Mouse (Mus musculus): ENCODE results near the gene Cnot1. TPM values are rescaled to one million over a fixed set of nuclear protein-coding genes. Genes with fewer than 3 reads are reported as not detected.
"Not testable (repeated sequence)": the region's sequence is repeated elsewhere in the genome, so short reads cannot be mapped to it uniquely, and the experiment has no call there.

Gene Cnot1
- 100 to 1,000 TPM; 152 to 174 TPM for total RNA-seq (2021)

- peak; percentile 97 for DNase-seq
Observed at GRCm38 (mm10) chr8:95807331-95807843, at the start of gene Cnot1. Cnot1 (minus strand) TSS chr8:95807464.

GRCm38 (mm10) chr8:95854174-95854573 lies 46.9 kb upstream of the Cnot1 start:
- no peak for DNase-seq

- DNase-seq: peak; percentile 70
Observed at GRCm38 (mm10) chr8:95853102-95853843, 46.0 kb upstream of the Cnot1 start, which contains the start of gene Slc38a7. Slc38a7 (minus strand) TSS chr8:95853539.

- peak; percentile 23 for DNase-seq
Observed at GRCm38 (mm10) chr8:95852290-95852689, 45.0 kb upstream of the Cnot1 start.

GRCm38 (mm10) chr8:95850326-95850725 lies 43.1 kb upstream of the Cnot1 start:
- no peak for DNase-seq

GRCm38 (mm10) chr8:95848734-95849464 lies 41.6 kb upstream of the Cnot1 start:
- no peak for DNase-seq

- DNase-seq: no peak
Observed at GRCm38 (mm10) chr8:95848061-95848551, 40.8 kb upstream of the Cnot1 start.

GRCm38 (mm10) chr8:95845026-95845425 lies 37.8 kb upstream of the Cnot1 start:
- no peak for DNase-seq

GRCm38 (mm10) chr8:95843968-95844367 lies 36.7 kb upstream of the Cnot1 start:
- no peak for DNase-seq

- no peak for DNase-seq
Observed at GRCm38 (mm10) chr8:95841436-95841835, 34.2 kb upstream of the Cnot1 start.

- DNase-seq: no peak
Observed at GRCm38 (mm10) chr8:95839289-95839688, 32.0 kb upstream of the Cnot1 start.

- no peak for DNase-seq
Observed at GRCm38 (mm10) chr8:95837266-95837665, 30.0 kb upstream of the Cnot1 start.

- no peak for DNase-seq
Observed at GRCm38 (mm10) chr8:95835891-95836290, 28.6 kb upstream of the Cnot1 start.

GRCm38 (mm10) chr8:95833435-95833984 lies 26.2 kb upstream of the Cnot1 start:
- peak; percentile 14 for DNase-seq

- peak; percentile 91 for DNase-seq
Observed at GRCm38 (mm10) chr8:95832603-95833434, 25.6 kb upstream of the Cnot1 start.

GRCm38 (mm10) chr8:95830144-95830543 lies 22.9 kb upstream of the Cnot1 start:
- DNase-seq: no peak

- DNase-seq: not testable (repeated sequence)
Observed at GRCm38 (mm10) chr8:95825162-95825561, 17.9 kb upstream of the Cnot1 start, which contains the start of gene Sap18b. Sap18b (plus strand) TSS chr8:95825346.

- no peak for DNase-seq
Observed at GRCm38 (mm10) chr8:95822699-95823098, 15.4 kb upstream of the Cnot1 start.

GRCm38 (mm10) chr8:95822096-95822495 lies 14.8 kb upstream of the Cnot1 start:
- no peak for DNase-seq

GRCm38 (mm10) chr8:95821266-95821665 lies 14.0 kb upstream of the Cnot1 start:
- DNase-seq: no peak

GRCm38 (mm10) chr8:95818211-95818610 lies 10.9 kb upstream of the Cnot1 start:
- DNase-seq: peak; percentile 21

GRCm38 (mm10) chr8:95817597-95817996 lies 10.3 kb upstream of the Cnot1 start:
- no peak for DNase-seq

Measured in heart, postnatal 4 days (tissue).